Mouse (Mus musculus) right cerebral cortex, postnatal 25 days (tissue): Measurements from ENCODE around the gene Frat2.
A peak's percentile ranks its signal among the peaks of the same experiment; 100 is the strongest.

ENCODE experiments used
- DNase-seq: peaks from one replicate; pipeline ENCODE4 v3.0.0; 2022

Frat2 gene

GRCm38 (mm10) chr19:41842706-41843105 is 5.2 kb downstream of the Frat2 start:
- DNase-seq: no peak

- DNase-seq: no peak
Measured at GRCm38 (mm10) chr19:41842196-41842595, 5.7 kb downstream of the Frat2 start.

- DNase-seq: no peak
Measured at GRCm38 (mm10) chr19:41841105-41841750, 6.7 kb downstream of the Frat2 start.

GRCm38 (mm10) chr19:41839685-41840084 is 8.2 kb downstream of the Frat2 start:
- DNase-seq: no peak

GRCm38 (mm10) chr19:41838808-41839207 is 9.1 kb downstream of the Frat2 start:
- no peak for DNase-seq

- no peak for DNase-seq
Measured at GRCm38 (mm10) chr19:41837917-41838261, 10.0 kb downstream of the Frat2 start.

GRCm38 (mm10) chr19:41837194-41837916 is 10.6 kb downstream of the Frat2 start:
- no peak for DNase-seq

GRCm38 (mm10) chr19:41836719-41837118 is 11.2 kb downstream of the Frat2 start:
- no peak for DNase-seq

- DNase-seq: no peak
Measured at GRCm38 (mm10) chr19:41835816-41836215, 12.1 kb downstream of the Frat2 start.

- DNase-seq: no peak
Measured at GRCm38 (mm10) chr19:41835407-41835806, 12.5 kb downstream of the Frat2 start.

GRCm38 (mm10) chr19:41832501-41833201 is 15.3 kb downstream of the Frat2 start:
- peak; percentile 6 for DNase-seq

- no peak for DNase-seq
Measured at GRCm38 (mm10) chr19:41831718-41832391, 16.1 kb downstream of the Frat2 start.

- DNase-seq: peak; percentile 33
Measured at GRCm38 (mm10) chr19:41831101-41831570, 16.8 kb downstream of the Frat2 start.

- peak; percentile 56 for DNase-seq
Measured at GRCm38 (mm10) chr19:41830106-41831031, 17.6 kb downstream of the Frat2 start.

GRCm38 (mm10) chr19:41829381-41830105 is 18.4 kb downstream of the Frat2 start, which contains the start of gene Frat1:
TSS of gene Frat1 (plus strand) at chr19:41829970.
- DNase-seq: peak; percentile 90

- no peak for DNase-seq
Measured at GRCm38 (mm10) chr19:41828941-41829340, 19.0 kb downstream of the Frat2 start.

GRCm38 (mm10) chr19:41826529-41826928 is 21.4 kb downstream of the Frat2 start:
- no peak for DNase-seq

- no peak for DNase-seq
Measured at GRCm38 (mm10) chr19:41824950-41825349, 23.0 kb downstream of the Frat2 start.

GRCm38 (mm10) chr19:41822589-41822988 is 25.3 kb downstream of the Frat2 start:
- no peak for DNase-seq

- DNase-seq: no peak
Measured at GRCm38 (mm10) chr19:41821436-41821835, 26.5 kb downstream of the Frat2 start.

GRCm38 (mm10) chr19:41818749-41819148 is 29.2 kb downstream of the Frat2 start:
- DNase-seq: no peak
